Comparison of ENCODE assay signal across 8 mouse cellular contexts in genomic region chr4:47255641-47256040, GRCm38 (mm10). TPM values are rescaled to one million over a fixed set of nuclear protein-coding genes. Genes with fewer than 3 reads are reported as not detected.
DNase-seq lines count a peak whose midpoint lies in the region; ATAC-seq and TF ChIP-seq lines count a peak whose summit lies in the region.

No protein-coding gene starts in this region.

- H3K4me1 ChIP-seq in kidney, embryonic 14.5 days (ENCODE audit: control insufficient read depth, insufficient read depth, low read length) = no peaks in the 10 kb centered on the region

- no peaks in the 10 kb centered on the region for H3K36me3 ChIP-seq in C2C12 (ENCODE audit: control insufficient read depth, insufficient read depth)
- H3K36me3 ChIP-seq in kidney, embryonic 14.5 days (ENCODE audit: control insufficient read depth, insufficient read depth, low read length) = no peaks in the 10 kb centered on the region

- H3K9me3 ChIP-seq in kidney, embryonic 14.5 days (ENCODE audit: control insufficient read depth, low read length) = 0 out of 2 replicates have a peak, but pooled peaks cover 4% of the 10 kb centered on the region

- peaks cover 15% of the 10 kb centered on the region for H3K27me3 ChIP-seq in C2C12 (ENCODE audit: control insufficient read depth, insufficient read depth, insufficient read length)
- no peaks in the 10 kb centered on the region for H3K27me3 ChIP-seq in kidney, embryonic 14.5 days (ENCODE audit: control insufficient read depth, insufficient read depth, low read length)

- H3K79me3 ChIP-seq in C2C12 (ENCODE audit: low read depth) = no peaks in the 10 kb centered on the region

- WGBS in kidney, embryonic 14.5 days = 50% methylated on average over 4 of the region's 4 CpGs

- H3ac ChIP-seq in C2C12 (ENCODE audit: control insufficient read depth, insufficient read length, low read depth) = no peak overlapping the region

- H3K4me2 ChIP-seq in kidney, embryonic 14.5 days (replicated peaks; ENCODE audit: low read depth, low read length) = no peak overlapping the region

- ATAC-seq in kidney, embryonic 14.5 days (ENCODE audit: low FRiP score, low TSS enrichment) = 0 out of 2 replicates have a peak, but pooled peaks have one; percentile 55

- peak; percentile 72 for TF ChIP-seq CTCF in C2C12 (IDR thresholded peaks at IDR 0.05; ENCODE audit: control insufficient read depth, insufficient read depth, insufficient read length)

- DNase-seq in T-cell, adult 2 months (ENCODE audit: low spot score) = peak; percentile 68
- DNase-seq in cerebellum, postnatal 4 days (ENCODE audit: low spot score in 2 of 2) = peak; percentile 48 to 79
- peak; percentile 68 for DNase-seq in gastrocnemius, postnatal 25 days
- DNase-seq in lung, adult 18-20 months = peak; percentile 72 to 77
- DNase-seq in ovary, postnatal 10 days (ENCODE audit: low spot score) = peak; percentile 66
- DNase-seq in thymus, postnatal 10 days (ENCODE audit: low spot score in 2 of 2) = peak; percentile 70 to 89

- no peak overlapping the region for H3K9ac ChIP-seq in kidney, embryonic 14.5 days (ENCODE audit: low read depth, low read length)

- no peaks in the 10 kb centered on the region for H3K79me2 ChIP-seq in C2C12 (ENCODE audit: control insufficient read depth, insufficient read depth)

- no peak overlapping the region for H3K4me3 ChIP-seq in C2C12 (ENCODE audit: insufficient read depth, poor library complexity, severe bottlenecking)
- H3K4me3 ChIP-seq in kidney, embryonic 14.5 days (ENCODE audit: low read length) = no peak overlapping the region

- H3K27ac ChIP-seq in kidney, embryonic 14.5 days (ENCODE audit: low read depth, low read length) = no peak overlapping the region

TF ChIP-seq in C2C12, 6 proteins besides CTCF, POLR2A, EP300 and RAD21:
- TF ChIP-seq USF1 (IDR thresholded peaks at IDR 0.05; ENCODE audit: low read depth) (no peak), MYOG (IDR thresholded peaks at IDR 0.05; ENCODE audit: control insufficient read depth, extremely low read depth, insufficient read length) (no peak)

RNA-seq across cellular contexts. Expression of gene Col15a1, which starts 47.7 kb away (rescaled TPM):
- polyA plus RNA-seq in C2C12 (2012; fragmentation: generic; extraction: Trizol) = 0.05 TPM
- 10 to 100 TPM; 64.7 to 68.2 TPM for total RNA-seq in gastrocnemius, postnatal 25 days (2021)
- polyA plus RNA-seq in kidney, embryonic 14.5 days (2014; fragmentation: Nextera tagmentation; extraction: Ambion mirVana) = 16.3 and 21.8 TPM in 2 replicates

Comparison
In these comparisons a context has a peak if more than half of its experiments do, and no peak if none do; other contexts are left out.
1. RNA of gene Col15a1, which starts 47.7 kb away (polyA plus RNA-seq): 16.3 to 21.8 TPM in kidney, embryonic 14.5 days; 0.05 TPM in C2C12 (single experiment); every median in the first group is over 10 times any median in the second.
2. Peak in every context shown above with its lines, with median percentiles within 50 percentile points of each other: DNase-seq.